Mouse (Mus musculus) midbrain, embryonic 12.5 days (tissue): Measurements from ENCODE around the gene Gm17387. TPM values are rescaled to one million over a fixed set of nuclear protein-coding genes. Genes with fewer than 3 reads are reported as not detected.
"Not testable (repeated sequence)": the region's sequence is repeated elsewhere in the genome, so short reads cannot be mapped to it uniquely, and the experiment has no call there.

Source experiments
- ATAC-seq: fragments of 200-750 bp; cut with Nextera tagmentation; 2 replicates; pipeline ENCODE4 v1.8.0; 2017; ENCODE audit warnings: low read depth, moderate TSS enrichment, moderate library complexity; ENCODE audit not compliant: low FRiP score
- H3K27ac ChIP-seq: fragments of 300-500 bp; sonication (generic); replicated peaks from 2 replicates; pipeline ENCODE4 v1.5.1; 2016; ENCODE audit warnings: mild to moderate bottlenecking
- H3K27me3 ChIP-seq: fragments of 300-500 bp; sonication (generic); 2 replicates; pipeline ENCODE4 v1.6.1; 2016; ENCODE audit warnings: mild to moderate bottlenecking
- H3K36me3 ChIP-seq: fragments of 300-500 bp; sonication (generic); 2 replicates; pipeline ENCODE4 v1.6.1; 2016
- H3K4me1 ChIP-seq: fragments of 300-500 bp; sonication (generic); 2 replicates; pipeline ENCODE4 v1.6.1; 2016
- H3K4me2 ChIP-seq: fragments of 300-500 bp; sonication (generic); replicated peaks from 2 replicates; pipeline ENCODE4 v1.6.1; 2016; ENCODE audit warnings: mild to moderate bottlenecking, moderate library complexity
- H3K4me3 ChIP-seq: fragments of 300-500 bp; sonication (generic); 2 replicates; pipeline ENCODE4 v1.5.1; 2016; ENCODE audit warnings: mild to moderate bottlenecking
- H3K9ac ChIP-seq: fragments of 300-500 bp; sonication (generic); replicated peaks from 2 replicates; pipeline ENCODE4 v1.6.1; 2016; ENCODE audit warnings: mild to moderate bottlenecking, moderate library complexity
- H3K9me3 ChIP-seq: fragments of 300-500 bp; sonication (generic); 2 replicates; pipeline ENCODE4 v1.6.1; 2016; ENCODE audit warnings: mild to moderate bottlenecking
- WGBS: fragments of 180-500 bp; shearing (Covaris S2); methylation state at CpG from one replicate; pipeline ENCODE4 v1.1.7; 2016; 5-methylcytosine and 5-hydroxymethylcytosine counted together
- polyA plus RNA-seq: library from polyadenylated mRNA; unstranded; fragments of >200 nt; fragmentation: Nextera tagmentation; extraction: Ambion mirVana; gene quantifications from 2 replicates; pipeline ENCODE4 v1.2.1, GENCODE M21; 2016

The Gm17387 gene
- polyA plus RNA-seq, 1 experiment from 2014 or later: not detected

DNA sequence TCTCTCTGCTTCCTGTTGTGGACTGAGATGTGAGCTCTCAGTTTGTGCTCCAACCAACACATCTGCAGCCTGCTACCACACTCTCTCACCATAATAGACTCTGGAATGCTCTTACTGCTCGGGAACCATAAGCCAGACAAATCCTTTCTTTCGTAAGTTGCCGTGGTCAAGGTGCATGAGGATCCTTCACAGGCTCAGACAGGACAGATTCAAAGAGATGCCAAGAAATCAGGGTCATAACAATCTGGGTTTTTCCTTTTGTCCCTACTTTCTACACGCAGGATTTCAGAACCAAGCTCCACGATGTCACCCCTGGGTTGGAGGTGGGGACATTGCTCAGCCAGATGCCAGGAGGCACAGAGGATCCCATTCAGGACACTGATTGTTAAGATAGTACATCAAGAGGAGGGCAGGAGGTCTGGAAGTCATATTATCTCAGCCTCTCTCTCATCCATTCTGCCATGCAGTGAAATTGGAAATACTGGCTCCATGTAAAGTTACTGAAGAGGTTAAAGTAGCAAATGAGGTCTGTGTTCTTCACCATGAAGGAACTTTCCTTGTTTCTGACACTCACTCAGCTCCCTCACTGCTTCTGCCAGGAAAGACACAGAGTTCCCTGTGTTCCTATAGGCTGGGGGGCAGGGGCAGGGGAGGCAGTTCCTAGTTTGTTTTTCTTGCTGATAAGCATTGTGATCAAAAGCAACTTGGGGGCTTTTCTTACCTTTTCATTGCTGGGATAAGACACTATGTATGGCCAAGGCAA, 25.5 kb upstream of the Gm17387 start:
- no peak overlapping the region for H3K4me3 ChIP-seq
- H3K4me1 ChIP-seq: peaks cover 1% of the 10 kb centered on the region; the same call in 1 of the 2 replicates
- H3K27me3 ChIP-seq: no peaks in the 10 kb centered on the region
- no peak overlapping the region for H3K27ac ChIP-seq
- 85% methylated on average over 5 of the region's 5 CpGs for WGBS
- H3K36me3 ChIP-seq: no peaks in the 10 kb centered on the region
- H3K9ac ChIP-seq: no peak overlapping the region
- no peaks in the 10 kb centered on the region for H3K9me3 ChIP-seq
- ATAC-seq: no peak
- no peak overlapping the region for H3K4me2 ChIP-seq

DNA sequence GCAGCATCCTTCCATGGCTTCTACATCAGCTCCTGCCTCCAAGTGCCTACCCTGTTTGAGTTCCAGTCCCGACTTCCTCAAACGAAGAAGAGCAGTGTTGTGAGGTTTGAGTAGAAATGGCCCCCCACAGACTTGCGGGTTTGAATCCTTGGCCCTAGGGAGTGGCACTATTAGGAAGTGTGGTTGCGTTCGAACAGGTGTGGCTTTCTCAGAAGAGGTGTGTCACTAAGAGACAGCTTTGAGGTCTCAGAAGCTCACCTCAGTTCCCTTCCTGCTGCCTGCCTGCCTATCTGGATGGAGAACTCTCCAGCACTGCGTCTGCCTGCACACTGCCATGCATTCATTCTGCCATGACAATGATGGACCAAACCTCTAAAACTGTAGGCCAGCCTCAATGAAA, 22.5 kb upstream of the Gm17387 start:
- Histone ChIP-seq H3K27me3 (peaks cover 11% of the 10 kb centered on the region), H3K9ac (no peak overlapping the region), H3K36me3 (no peaks in the 10 kb centered on the region), H3K4me2 (no peak overlapping the region), H3K4me1 (peaks cover 10% of the 10 kb centered on the region; the same call in 1 of the 2 replicates), H3K27ac (no peak overlapping the region), H3K4me3 (no peak overlapping the region), H3K9me3 (no peaks in the 10 kb centered on the region)
- ATAC-seq: no peak
- WGBS: 90% methylated on average over 6 of the region's 6 CpGs

DNA sequence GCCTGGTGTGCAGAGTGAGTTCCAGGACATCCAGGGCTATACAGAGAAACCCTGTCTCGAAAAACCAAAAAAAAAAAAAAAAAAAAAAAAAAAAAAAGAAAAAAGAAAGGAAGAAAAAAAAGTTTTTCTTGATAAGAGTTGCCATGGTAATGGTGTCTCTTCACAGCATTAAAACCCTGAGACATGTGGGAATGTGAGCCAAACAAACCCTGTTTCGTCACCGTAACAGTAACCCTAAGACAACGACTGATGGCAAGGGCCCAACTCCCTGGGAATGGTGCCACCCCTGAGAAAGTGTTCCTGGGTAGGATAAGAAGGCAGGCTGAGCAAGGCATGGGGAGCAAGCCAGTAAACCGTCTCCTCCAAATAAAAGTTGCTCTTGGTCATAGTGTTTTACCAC, 22.0 kb upstream of the Gm17387 start:
- 90% methylated on average over 5 of the region's 5 CpGs for WGBS

DNA sequence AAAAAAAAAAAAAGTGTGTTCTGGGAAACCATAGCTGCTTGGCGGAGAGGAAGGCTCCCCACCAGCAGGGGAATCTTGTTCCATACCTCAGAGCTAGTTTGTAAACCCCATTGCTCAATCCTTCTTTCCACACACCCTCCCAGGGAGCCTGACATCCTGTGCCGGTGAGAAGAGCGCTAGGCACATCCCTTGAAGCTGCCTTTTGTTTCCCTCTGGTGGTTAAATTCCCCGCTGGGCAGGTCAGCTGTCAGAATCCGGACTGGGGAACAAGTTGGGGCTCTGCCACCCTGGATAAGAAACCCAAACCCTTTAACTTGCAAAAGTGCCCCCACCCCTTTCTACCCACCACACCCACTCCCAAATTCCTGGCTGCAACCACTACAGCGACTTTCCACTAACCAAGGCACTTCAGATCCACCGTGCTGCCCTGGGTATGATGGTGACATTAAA, 20.6 kb upstream of the Gm17387 start:
- Histone ChIP-seq H3K27ac (no peak overlapping the region), H3K4me3 (no peak overlapping the region), H3K4me1 (peaks cover 10% of the 10 kb centered on the region; the same call in 1 of the 2 replicates), H3K9me3 (no peaks in the 10 kb centered on the region), H3K36me3 (no peaks in the 10 kb centered on the region), H3K27me3 (peaks cover 11% of the 10 kb centered on the region), H3K4me2 (no peak overlapping the region), H3K9ac (no peak overlapping the region)
- 3% methylated on average over 7 of the region's 7 CpGs for WGBS
- no peak for ATAC-seq

More for the DNA sequence above, 22.0 kb upstream of the Gm17387 start:
- Histone ChIP-seq H3K9me3 (no peaks in the 10 kb centered on the region), H3K4me3 (no peak overlapping the region), H3K27ac (no peak overlapping the region), H3K9ac (no peak overlapping the region), H3K4me1 (peaks cover 10% of the 10 kb centered on the region; the same call in 1 of the 2 replicates), H3K4me2 (no peak overlapping the region), H3K27me3 (peaks cover 11% of the 10 kb centered on the region), H3K36me3 (no peaks in the 10 kb centered on the region)
- ATAC-seq: no peak

DNA sequence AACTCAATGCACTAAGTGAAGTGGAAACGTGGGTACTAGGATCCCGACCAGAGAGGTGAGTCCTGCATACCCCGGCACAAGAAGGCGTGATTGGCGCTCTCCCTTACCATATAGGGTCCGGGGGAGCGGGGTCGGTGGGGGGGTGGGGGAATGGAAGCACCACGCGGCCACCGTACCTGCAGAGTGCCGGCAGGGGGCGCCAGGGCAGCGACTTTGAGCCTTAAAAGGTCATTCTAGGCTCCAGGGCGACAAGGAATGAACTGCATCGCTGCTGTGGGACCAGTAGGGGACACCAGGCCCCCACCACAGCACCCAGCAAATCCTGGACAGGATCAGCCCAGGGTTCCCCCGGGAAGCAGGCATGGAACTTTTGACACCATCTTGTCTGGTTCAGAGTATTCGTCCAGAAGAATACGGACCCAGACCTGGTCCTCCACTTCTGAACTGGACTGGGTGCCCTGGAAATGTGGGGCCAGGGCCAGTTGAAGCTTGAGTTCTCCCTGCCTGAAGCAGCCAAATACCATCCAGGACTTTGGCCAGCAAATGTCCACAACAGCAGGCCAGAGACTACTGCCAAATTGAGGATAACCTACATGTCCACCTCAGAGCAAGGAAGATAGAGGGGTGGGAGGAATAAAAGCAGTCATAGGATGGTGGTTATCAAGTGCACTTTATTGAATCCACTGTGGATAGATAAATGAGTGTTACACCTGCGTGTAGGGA, 19.8 kb upstream of the Gm17387 start:
- ATAC-seq: peak; percentile 78; the same call in 1 of the 2 replicates
- no peaks in the 10 kb centered on the region for H3K9me3 ChIP-seq
- H3K36me3 ChIP-seq: no peaks in the 10 kb centered on the region
- no peak overlapping the region for H3K27ac ChIP-seq
- H3K4me1 ChIP-seq: peaks cover 10% of the 10 kb centered on the region; the same call in 1 of the 2 replicates
- no peak overlapping the region; the same call in 1 of the 2 replicates for H3K9ac ChIP-seq
- peak overlapping the region; percentile 35 for H3K4me2 ChIP-seq
- no peak overlapping the region for H3K4me3 ChIP-seq
- WGBS: 8% methylated on average over 20 of the region's 20 CpGs
- H3K27me3 ChIP-seq: peaks cover 11% of the 10 kb centered on the region

DNA sequence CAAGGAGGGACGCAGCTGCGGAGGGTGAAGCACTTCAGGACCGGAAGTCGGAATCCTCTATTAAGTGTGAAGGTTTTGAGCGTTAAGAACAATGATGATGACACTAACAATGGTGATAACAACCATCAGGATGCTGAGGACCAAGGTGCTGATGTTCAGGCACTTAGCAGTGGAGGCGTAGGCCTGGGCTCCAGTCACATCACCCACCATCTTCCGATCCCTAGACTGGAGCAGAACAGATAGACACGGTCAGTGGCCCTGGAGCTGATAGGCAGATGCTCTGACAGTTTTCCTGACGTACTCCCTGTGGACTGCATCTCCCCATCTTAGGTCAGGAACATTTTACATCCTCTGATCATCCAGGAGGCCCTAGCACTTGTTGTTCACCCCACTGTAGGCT, 19.3 kb upstream of the Gm17387 start:
- WGBS: 90% methylated on average over 9 of the region's 9 CpGs
- H3K4me1 ChIP-seq: peaks cover 10% of the 10 kb centered on the region; the same call in 1 of the 2 replicates
- no peak overlapping the region for H3K4me3 ChIP-seq
- peaks cover 11% of the 10 kb centered on the region for H3K27me3 ChIP-seq
- no peaks in the 10 kb centered on the region for H3K36me3 ChIP-seq
- H3K9ac ChIP-seq: no peak overlapping the region
- H3K27ac ChIP-seq: no peak overlapping the region
- no peak overlapping the region for H3K4me2 ChIP-seq
- no peak for ATAC-seq
- no peaks in the 10 kb centered on the region for H3K9me3 ChIP-seq

DNA sequence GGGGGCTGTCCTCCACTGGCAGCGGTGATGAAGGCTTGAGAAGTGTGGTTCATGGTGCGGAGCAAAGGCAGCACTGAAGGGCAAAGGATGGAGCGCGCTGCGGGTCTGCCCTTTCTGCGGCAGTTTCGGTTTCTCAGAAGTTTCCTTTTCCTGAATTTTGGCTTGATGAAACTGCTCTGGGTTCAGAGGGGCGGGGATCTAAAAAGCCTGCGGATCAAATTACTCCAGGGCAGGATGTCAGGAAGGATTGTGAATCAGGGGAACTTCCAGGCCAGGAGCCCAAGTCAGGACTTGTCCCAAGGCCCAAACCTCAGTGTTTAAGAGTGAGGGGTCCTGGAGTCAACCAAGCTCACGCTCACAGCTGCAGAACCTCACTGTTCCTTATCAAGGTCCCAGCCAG, 18.3 kb upstream of the Gm17387 start, which contains the start of gene Ifitm3:
Ifitm3 (minus strand) TSS at position 178 of the 400 bp plus-strand sequence.
- Histone ChIP-seq H3K4me2 (0 out of 2 replicates have a peak within 1 kb of the TSS, but pooled peaks have one; percentile 4), H3K9me3 (no peaks in the 10 kb centered on the region), H3K9ac (no peak within 1 kb of the TSS), H3K27ac (no peak within 1 kb of the TSS), H3K27me3 (peaks cover 11% of the 10 kb centered on the region), H3K4me3 (no peak within 1 kb of the TSS), H3K36me3 (no peaks in the 10 kb centered on the region), H3K4me1 (peaks cover 10% of the 10 kb centered on the region; the same call in 1 of the 2 replicates)
- 32% methylated on average over 10 of the region's 10 CpGs for WGBS
- ATAC-seq: no peak

DNA sequence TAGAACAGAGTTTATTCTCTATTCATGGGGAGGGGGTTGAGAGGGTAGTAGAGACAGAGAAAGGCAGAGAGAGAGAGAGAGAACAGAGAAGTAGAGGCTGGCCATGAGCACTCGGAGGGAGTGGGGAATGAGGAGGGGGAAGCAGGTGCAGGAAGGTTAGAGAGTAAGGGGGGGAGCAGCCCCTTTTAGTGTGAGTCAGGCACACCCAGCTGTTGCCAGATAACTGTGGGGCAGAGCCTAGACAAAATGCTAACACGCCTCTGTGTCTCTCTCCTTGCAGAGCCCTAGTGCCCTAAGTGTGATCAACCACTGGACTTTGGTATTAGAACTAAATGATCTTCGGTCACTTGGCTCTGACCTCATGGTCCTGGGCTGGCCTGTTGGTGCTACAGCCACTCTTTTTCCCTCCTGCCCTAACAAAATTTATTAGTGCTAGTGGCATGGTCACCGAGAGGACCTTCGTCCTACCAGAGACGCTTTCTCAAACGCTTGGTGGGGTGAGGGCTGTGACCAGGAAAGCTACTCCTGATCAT, 17.6 kb upstream of the Gm17387 start:
- Histone ChIP-seq H3K27me3 (peaks cover 11% of the 10 kb centered on the region), H3K4me2 (no peak overlapping the region), H3K36me3 (no peaks in the 10 kb centered on the region), H3K4me3 (no peak overlapping the region), H3K9me3 (no peaks in the 10 kb centered on the region), H3K4me1 (peaks cover 10% of the 10 kb centered on the region; the same call in 1 of the 2 replicates), H3K9ac (no peak overlapping the region), H3K27ac (no peak overlapping the region)
- 93% methylated on average over 7 of the region's 7 CpGs for WGBS
- no peak for ATAC-seq

DNA sequence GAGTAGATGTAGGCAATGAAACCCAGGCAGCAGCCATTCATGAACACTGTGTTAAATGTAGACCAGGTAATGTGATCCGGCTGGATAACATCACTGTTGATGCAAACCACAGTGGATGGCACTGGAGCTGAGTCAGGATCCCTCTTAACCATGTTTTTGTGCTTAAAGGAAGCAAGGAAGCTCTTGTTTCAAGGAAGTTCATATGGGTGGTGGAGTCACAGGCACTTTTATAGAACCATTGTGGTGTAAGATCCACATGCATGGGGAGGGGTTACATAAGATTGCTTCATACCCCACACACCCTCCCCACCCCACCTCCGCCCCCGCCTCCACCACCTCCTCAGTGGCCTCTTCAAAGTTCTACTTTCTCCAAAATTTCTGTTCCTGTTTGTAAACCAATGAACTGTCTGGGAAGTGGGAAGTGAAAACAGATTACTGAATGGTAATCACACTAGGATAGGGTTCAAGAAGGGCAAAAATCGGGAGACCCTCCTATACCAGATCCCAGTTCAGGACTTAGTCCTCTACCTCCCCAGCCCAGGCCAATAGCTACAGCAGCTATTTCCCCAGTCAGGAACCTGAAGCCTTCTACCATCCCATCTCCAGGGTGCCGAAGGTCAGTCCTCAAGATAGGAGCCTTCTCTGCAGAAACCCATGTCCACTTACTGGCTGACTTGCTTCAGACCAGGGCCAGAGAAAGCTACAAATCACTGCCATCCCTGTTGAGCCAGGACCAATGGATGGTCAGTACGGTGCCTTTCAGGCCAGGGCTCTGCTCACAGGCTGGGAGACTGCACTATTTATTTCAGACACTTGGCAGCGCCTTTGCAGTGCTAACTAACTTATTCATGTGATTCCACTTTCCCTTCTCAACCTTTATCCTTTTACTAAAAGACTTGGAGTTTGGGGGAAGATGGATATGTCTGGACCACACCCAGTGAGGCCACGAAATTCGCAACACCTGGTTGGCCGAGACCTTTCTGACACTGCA, 11.9 kb upstream of the Gm17387 start:
- Histone ChIP-seq H3K9ac (no peak overlapping the region), H3K4me1 (no peaks in the 10 kb centered on the region), H3K4me3 (no peak overlapping the region), H3K36me3 (no peaks in the 10 kb centered on the region), H3K27ac (no peak overlapping the region), H3K9me3 (no peaks in the 10 kb centered on the region), H3K27me3 (no peaks in the 10 kb centered on the region), H3K4me2 (no peak overlapping the region)
- 85% methylated on average over 10 of the region's 10 CpGs for WGBS
- ATAC-seq: no peak

DNA sequence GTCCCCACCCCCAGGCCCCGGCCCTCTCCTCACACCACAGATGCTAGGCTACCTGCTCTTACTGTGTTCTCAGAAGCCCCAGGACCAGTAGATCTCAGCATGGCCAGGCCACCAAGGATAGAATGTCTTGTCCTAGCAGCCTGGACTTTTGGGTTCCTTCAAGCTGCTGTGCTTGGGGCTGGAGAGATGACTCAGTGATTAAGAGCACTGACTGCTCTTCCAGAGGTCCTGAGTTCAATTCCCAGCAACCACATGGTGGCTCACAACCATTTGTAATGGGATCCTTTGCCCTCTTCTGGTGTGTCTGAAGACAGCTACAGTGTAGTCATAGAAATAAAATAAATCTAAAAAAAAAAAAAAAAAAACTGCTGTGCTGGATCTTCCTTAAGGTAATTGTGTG, 11.1 kb upstream of the Gm17387 start, which contains the start of gene Ifitm6:
Ifitm6 (minus strand) TSS at position 101 of the 400 bp plus-strand sequence.
- not testable (repeated sequence) for H3K27ac ChIP-seq, H3K4me3 ChIP-seq, H3K9me3 ChIP-seq, H3K4me1 ChIP-seq, H3K27me3 ChIP-seq, ATAC-seq, H3K36me3 ChIP-seq, H3K4me2 ChIP-seq, H3K9ac ChIP-seq
- 87% methylated on average over 1 of the region's 1 CpGs for WGBS

DNA sequence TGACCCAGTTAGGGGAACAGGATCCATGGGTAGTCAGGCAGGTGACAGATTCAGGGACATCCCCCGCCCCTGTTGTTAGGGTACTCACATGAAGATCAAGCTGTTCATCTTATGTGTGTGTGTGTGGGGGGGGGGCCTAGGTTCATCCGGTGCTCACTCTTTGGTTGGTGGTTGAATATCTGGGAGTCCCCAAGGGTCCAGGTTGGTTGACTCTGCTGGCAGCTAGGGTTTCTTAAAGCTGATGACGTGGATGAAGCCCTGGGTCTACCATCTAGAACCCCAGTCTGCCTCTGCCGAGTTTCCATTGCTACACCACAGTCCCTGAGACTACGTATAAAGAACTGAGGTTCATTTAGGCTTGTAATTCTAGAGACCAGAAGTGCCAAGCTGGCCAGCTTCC, 9.9 kb upstream of the Gm17387 start:
- no peaks in the 10 kb centered on the region for H3K36me3 ChIP-seq
- no peaks in the 10 kb centered on the region for H3K4me1 ChIP-seq
- no peak overlapping the region for H3K27ac ChIP-seq
- H3K9me3 ChIP-seq: no peaks in the 10 kb centered on the region
- no peaks in the 10 kb centered on the region for H3K27me3 ChIP-seq
- H3K9ac ChIP-seq: no peak overlapping the region
- 90% methylated on average over 5 of the region's 5 CpGs for WGBS
- no peak overlapping the region for H3K4me3 ChIP-seq
- no peak overlapping the region for H3K4me2 ChIP-seq
- no peak for ATAC-seq
